Mouse (Mus musculus) ovary, adult 18-20 months (tissue): Measurements from ENCODE around the gene Yeats4.

Experiments
- DNase-seq: peaks from one replicate; pipeline ENCODE4 v3.0.0; 2022; ENCODE audit warnings: low spot score, mixed read lengths

The Yeats4 gene

GRCm38 (mm10) chr10:117202981-117203557 is 21.2 kb downstream of the Yeats4 start:
- peak; percentile 47 for DNase-seq

GRCm38 (mm10) chr10:117199701-117200100 is 24.6 kb downstream of the Yeats4 start:
- DNase-seq, result no peak

- no peak for DNase-seq
Measured at GRCm38 (mm10) chr10:117196696-117197095, 27.6 kb downstream of the Yeats4 start.

- DNase-seq, result no peak
Measured at GRCm38 (mm10) chr10:117195748-117196147, 28.6 kb downstream of the Yeats4 start.

- DNase-seq, result no peak
Measured at GRCm38 (mm10) chr10:117195005-117195404, 29.3 kb downstream of the Yeats4 start.

- DNase-seq, result no peak
Measured at GRCm38 (mm10) chr10:117193364-117193763, 30.9 kb downstream of the Yeats4 start.

- DNase-seq, result no peak
Measured at GRCm38 (mm10) chr10:117185399-117186089, 38.8 kb downstream of the Yeats4 start.

GRCm38 (mm10) chr10:117181098-117181497 is 43.2 kb downstream of the Yeats4 start:
- DNase-seq, result no peak

- no peak for DNase-seq
Measured at GRCm38 (mm10) chr10:117174645-117175044, 49.7 kb downstream of the Yeats4 start.

GRCm38 (mm10) chr10:117173566-117174438 is 50.5 kb downstream of the Yeats4 start:
- no peak for DNase-seq

- no peak for DNase-seq
Measured at GRCm38 (mm10) chr10:117173111-117173510, 51.2 kb downstream of the Yeats4 start.

GRCm38 (mm10) chr10:117172069-117172468 is 52.2 kb downstream of the Yeats4 start:
- DNase-seq, result no peak

GRCm38 (mm10) chr10:117166785-117167425 is 57.4 kb downstream of the Yeats4 start:
- no peak for DNase-seq
